Mouse (Mus musculus) adrenal gland, postnatal 25 days (tissue): ENCODE data around the gene Bend6. TPM values are rescaled to one million over a fixed set of nuclear protein-coding genes. Genes with fewer than 3 reads are reported as not detected.

Source experiments
- DNase-seq: peaks from one replicate; pipeline ENCODE4 v3.0.0; 2021; ENCODE audit warnings: mixed read lengths
- total RNA-seq: library from RNA; stranded (reverse); gene quantifications from 2 replicates; pipeline ENCODE4 v1.2.3, GENCODE M21; 2021

The Bend6 gene
- total RNA-seq, 1 experiment from 2014 or later = 0.82 TPM

- no peak for DNase-seq
Measured at GRCm38 (mm10) chr1:33803323-33803722, 104.3 kb downstream of the Bend6 start.

Other genes starting within 250 kb of the Bend6 start
- gene Prim2, start 238.0 kb downstream of the Bend6 start, total RNA-seq = 7.4 and 8.0 TPM in 2 replicates
- 11.0 and 17.6 TPM in 2 replicates for gene Rab23, start 187.9 kb downstream of the Bend6 start, total RNA-seq
- 14.0 and 16.4 TPM in 2 replicates for gene Bag2, start 150.0 kb downstream of the Bend6 start, total RNA-seq
- gene Zfp451, start 93.2 kb downstream of the Bend6 start, total RNA-seq = 35.2 and 42.6 TPM in 2 replicates
- gene Dst, start 409 bp upstream of the Bend6 start, total RNA-seq = 134 and 152 TPM in 2 replicates